Mouse (Mus musculus) neutrophil, adult 5-6 weeks (primary cell): ENCODE data around the gene Ccdc74a. TPM values are rescaled to one million over a fixed set of nuclear protein-coding genes. Genes with fewer than 3 reads are reported as not detected.
A peak's percentile ranks its signal among the peaks of the same experiment; 100 is the strongest.
"Not testable (repeated sequence)": the region's sequence is repeated elsewhere in the genome, so short reads cannot be mapped to it uniquely, and the experiment has no call there.

Source experiments
- ATAC-seq: fragments of 151-379, 151-347 bp; 2 replicates; pipeline ENCODE4 v1.8.0; 2017; ENCODE audit warnings: mild to moderate bottlenecking, moderate TSS enrichment; ENCODE audit not compliant: insufficient number of reproducible peaks, poor library complexity, low FRiP score, severe bottlenecking; ENCODE audit errors: extremely low read depth
- total RNA-seq: library from RNA; stranded (forward); fragments of 200-1000 nt; gene quantifications from 2 replicates; pipeline ENCODE4 v1.2.3, GENCODE M21; 2017

The Ccdc74a gene
- not detected in 2 replicates for total RNA-seq

GRCm38 (mm10) chr16:17646310-17647114, at the start of gene Ccdc74a:
Gene Ccdc74a (plus strand): TSS chr16:17646470.
- peak; percentile 57 for ATAC-seq

DNA sequence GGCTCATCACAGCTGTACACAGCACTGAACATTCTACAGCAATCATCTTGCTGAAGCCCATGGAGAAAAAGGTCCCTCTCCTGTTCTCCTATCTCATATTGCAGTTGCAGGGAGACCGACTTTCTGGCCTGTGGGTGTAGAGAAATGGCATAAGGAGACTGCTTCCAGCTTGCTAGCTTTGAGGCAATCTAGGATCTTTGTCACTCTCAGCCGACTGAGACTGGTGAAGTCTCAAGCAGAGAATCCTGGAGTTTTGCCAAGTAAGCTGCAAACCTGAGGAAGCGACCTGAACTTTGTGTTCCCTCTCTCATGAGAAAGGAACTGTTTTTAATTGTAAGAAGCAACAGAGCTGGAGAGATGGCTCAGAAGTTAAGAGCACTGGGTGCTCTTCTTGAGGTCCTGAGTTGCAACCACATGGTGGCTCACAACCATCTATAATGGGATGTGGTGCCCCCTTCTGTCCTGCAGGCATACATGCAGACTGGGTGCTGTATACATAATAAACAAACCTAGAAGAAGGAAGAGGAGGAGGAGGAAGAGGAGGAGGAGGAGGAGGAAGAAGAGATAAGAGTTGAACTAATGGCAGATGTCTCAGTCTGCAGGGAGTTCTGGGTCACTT, 45.2 kb upstream of the Ccdc74a start:
- ATAC-seq, result no peak

DNA sequence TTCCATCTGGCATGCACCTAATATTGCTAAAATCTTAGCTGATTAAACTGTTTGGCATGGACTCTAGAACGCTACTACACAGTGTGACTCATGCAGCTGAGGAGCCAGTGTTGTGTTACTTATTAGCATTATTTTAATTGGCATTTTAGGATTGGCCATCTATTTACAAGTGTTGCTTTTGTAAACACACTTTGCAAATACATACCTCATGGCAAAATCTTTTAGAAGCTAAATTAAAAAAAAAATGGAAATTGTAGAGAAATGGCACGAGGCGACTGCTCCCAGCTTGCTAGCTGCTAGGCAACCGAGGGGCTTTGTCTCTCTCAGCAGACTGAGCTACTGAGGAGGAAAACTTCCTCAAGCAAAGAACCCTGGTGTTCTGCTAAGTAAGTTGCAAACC, 41.3 kb upstream of the Ccdc74a start:
- no peak for ATAC-seq

- ATAC-seq, result no peak
These were observed 40.6 kb upstream of the Ccdc74a start for GRCm38 (mm10) chr16:17605684-17606083.

DNA sequence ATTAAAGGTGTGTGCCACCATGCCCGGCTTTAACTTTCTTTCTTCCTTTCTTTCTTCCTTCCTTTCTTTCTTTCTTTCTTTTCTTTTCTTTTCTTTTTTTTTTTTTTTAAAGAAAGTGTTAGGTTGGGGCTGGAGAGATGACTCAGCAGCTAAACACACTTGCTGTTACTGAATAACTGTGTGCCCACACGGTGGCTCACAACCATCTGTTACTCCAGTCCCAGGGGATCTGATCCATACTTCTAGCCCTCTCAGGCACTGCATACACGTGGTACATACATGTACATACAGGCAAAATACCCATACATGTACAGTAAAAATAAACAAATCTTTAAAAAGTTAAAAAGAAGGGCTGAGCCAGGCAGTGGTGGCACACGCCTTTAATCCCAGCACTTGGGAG, 34.9 kb upstream of the Ccdc74a start:
- no peak for ATAC-seq

GRCm38 (mm10) chr16:17614740-17615139, 31.5 kb upstream of the Ccdc74a start:
- not testable (repeated sequence) for ATAC-seq

DNA sequence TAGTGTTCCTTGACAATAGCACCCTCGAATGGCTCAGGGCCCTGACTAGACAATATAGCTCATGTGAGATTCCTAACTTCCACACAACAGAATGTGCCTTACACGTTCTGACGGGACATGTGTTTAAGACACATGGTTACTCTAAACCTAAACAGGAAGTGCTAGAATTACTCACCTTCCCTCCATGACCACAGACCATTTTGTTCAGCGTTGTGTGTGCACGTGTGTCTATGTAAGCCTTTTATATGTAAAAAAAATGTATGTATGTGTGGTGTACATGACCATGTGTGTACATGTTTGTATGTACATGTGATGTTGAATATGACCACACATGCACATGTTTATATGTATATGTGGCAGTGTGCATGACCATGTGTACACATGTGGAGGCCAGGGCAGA, 30.1 kb upstream of the Ccdc74a start:
- ATAC-seq, result no peak

DNA sequence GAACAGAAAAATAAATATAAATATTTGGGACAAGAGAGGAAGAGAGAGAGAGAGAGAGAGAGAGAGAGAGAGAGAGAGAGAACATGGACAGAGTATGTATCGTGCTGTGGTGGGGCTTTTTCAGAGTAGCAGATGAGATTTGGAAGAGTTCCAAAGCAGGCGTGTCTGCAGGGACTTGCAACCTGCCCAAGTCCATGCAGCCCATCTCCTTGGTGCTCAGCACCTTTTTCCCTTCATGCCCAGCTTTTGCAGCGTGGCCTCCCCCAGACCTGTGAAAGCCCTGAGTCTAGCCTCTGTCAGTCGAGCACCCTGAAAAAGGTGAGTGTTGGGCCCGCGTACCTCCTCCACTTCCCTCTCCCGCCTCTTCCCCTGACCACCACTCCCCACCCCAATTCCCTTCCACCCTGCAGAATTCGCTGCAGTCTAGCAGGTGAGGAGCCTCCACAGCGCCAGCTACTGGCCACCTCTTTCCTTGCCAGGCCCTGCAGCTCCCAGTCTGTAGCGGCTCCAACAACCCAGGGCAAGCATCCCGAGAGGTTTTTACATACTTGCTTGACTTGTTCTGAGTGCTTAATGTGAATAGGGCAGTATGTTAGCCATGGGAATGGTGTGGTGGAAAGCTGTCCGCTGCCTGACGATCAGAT, 28.2 kb upstream of the Ccdc74a start:
- ATAC-seq, result peak; percentile 59

GRCm38 (mm10) chr16:17619198-17620105, 26.8 kb upstream of the Ccdc74a start, which contains the start of gene Smpd4:
Gene Smpd4 (plus strand): TSS chr16:17619354.
- peak; percentile 68 for ATAC-seq

DNA sequence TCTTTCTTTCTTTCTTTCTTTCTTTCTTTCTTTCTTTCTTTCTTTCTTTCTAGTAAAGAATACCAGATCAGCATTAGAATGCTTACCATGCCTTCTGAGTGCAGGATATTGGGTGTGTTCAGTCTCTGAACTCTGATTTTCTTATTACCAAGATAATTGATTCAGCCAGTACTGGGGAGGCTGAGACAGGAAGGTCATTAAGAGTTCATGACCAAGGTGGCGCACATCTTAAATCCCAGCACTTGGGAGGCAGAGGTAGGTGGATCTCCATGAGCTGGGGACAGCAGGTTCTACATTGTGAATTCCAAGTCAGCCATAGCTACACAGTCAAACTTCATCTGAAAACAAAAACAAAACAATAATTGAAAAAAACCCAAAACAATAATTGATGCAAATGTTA, 24.3 kb upstream of the Ccdc74a start:
- no peak for ATAC-seq

GRCm38 (mm10) chr16:17625488-17626268, 20.6 kb upstream of the Ccdc74a start:
- no peak for ATAC-seq

DNA sequence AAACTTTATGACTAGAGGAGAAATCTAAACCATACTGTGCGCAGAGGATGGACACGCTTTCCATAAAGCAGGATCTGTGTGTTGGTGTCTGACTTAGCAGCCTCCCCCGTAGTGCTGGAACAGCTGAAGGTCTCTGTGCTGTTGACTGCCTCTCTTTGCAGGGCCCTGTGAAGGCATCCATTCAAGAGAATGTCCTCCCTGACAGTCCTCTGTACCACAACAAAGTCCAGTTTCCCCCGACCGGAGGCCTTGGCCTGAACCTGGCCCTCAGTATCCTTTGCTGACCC, 20.1 kb upstream of the Ccdc74a start:
- no peak for ATAC-seq

- ATAC-seq, result no peak
These were observed 13.7 kb upstream of the Ccdc74a start for GRCm38 (mm10) chr16:17632580-17632979.

DNA sequence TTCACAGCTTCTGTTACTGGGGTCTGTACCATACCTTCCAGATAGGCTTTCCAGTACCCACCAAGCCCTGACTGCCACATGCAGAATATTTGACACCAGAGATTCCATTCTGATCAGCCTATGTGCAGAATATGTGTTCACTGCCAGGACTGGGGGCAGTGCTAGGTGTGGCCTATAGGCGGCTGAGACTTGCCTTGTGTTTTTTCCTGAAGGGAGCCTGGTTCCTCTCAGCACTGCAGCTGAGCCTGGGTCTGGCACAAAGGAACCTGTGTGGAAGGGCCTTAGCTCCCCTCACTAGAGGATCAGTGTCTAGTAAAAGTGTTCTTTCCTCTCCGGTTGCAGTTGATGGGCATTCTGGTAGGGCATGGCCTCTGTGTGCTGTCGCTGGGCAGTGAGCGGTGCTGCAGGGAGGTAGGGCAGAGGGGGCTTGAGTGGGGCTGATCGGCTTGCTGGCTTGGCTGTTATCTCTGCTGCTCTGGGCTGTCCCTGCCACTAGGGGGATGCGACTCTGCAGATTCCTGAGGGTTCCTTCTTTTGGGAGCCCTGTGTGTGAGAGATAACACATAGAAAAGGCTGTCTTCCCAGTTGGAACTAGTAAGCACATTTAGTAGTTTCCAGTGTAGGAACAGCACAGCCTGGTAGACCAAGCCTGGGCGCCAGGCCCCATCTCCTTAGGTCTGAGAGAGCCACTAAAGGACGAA, 12.6 kb upstream of the Ccdc74a start:
- ATAC-seq, result no peak

DNA sequence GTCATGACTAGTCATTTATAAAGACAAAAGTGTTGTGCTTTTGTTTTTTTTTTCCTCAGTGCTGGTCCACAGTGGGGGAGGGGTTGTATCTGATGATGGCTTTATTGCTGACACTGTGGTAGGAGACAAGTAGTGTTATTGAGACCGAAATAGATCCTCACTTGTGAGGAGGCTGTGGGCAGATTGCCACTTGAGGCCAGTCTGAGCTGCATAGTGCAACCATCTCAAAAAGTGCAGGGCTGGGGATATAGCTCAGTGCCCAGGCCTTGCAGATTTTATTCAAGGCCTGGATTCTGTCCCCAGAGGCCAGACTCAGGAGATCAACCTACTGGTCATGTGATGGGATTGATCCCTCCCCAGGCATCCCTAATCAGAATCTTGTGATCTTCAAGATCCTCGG, 9.4 kb upstream of the Ccdc74a start:
- no peak for ATAC-seq

GRCm38 (mm10) chr16:17637610-17638009, 8.7 kb upstream of the Ccdc74a start:
- ATAC-seq, result no peak

GRCm38 (mm10) chr16:17638036-17638628, 8.1 kb upstream of the Ccdc74a start:
- ATAC-seq, result no peak

GRCm38 (mm10) chr16:17639081-17639480, 7.2 kb upstream of the Ccdc74a start:
- ATAC-seq, result no peak
